Mouse (Mus musculus) lung, postnatal 0 days (tissue): ENCODE results near the gene Gnao1.

ENCODE experiments used
- CTCF ChIP-seq: IDR thresholded peaks from 2 replicates; pipeline ENCODE4 v1.5.1; 2016; ENCODE audit warnings: antibody characterized with exemption, mild to moderate bottlenecking
- EP300 ChIP-seq: IDR thresholded peaks from 2 replicates; pipeline ENCODE4 v1.6.1; 2016; ENCODE audit warnings: antibody characterized with exemption, mild to moderate bottlenecking, control low read depth

GRCm38 (mm10) chr8:93842574-93842973 is 32.8 kb downstream of the Gnao1 start:
- TF ChIP-seq CTCF (no peak), EP300 (no peak)
